ENCODE assay signal across 18 mouse cellular contexts in the genomic region with DNA sequence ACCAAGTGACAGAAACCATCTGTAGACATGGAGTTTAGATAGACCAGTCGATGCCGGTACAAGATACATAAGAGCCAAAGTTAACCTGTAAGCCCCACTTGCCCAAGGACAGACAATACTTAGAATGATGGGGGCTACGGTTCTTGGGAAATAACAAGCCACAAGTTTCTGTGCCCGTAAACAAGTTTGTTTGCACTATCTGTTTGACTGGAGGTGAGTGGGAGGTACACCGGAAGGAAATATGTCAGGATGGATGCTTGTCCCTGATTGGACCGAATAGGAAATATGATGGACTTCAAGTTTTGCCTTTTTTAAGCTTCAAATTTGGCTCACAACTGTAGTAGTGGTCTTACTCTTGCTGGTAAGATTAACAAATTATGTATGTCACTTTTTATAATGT. TPM values are rescaled to one million over a fixed set of nuclear protein-coding genes. Genes with fewer than 3 reads are reported as not detected.
"Had no signal": no experiment of that assay in that cellular context is flagged by ENCODE, and none has a peak within 500 bp of the region (broad histone marks: within the 10 kb centered on the region; RNA-seq: fewer than 3 reads in every experiment).

No protein-coding gene starts in this region.

- H3K4me1 ChIP-seq: midbrain, embryonic 15.5 days; neural tube, embryonic 13.5 days had no signal

- H3K36me3 ChIP-seq: midbrain, embryonic 15.5 days had no signal

- H3K27ac ChIP-seq: midbrain, embryonic 10.5 days; midbrain, embryonic 15.5 days; neural tube, embryonic 13.5 days; stomach, embryonic 15.5 days had no signal

- H3K9ac ChIP-seq: limb, embryonic 12.5 days; liver, embryonic 13.5 days; lung, embryonic 14.5 days; midbrain, embryonic 15.5 days; neural tube, embryonic 13.5 days; stomach, embryonic 15.5 days had no signal

- H3K4me2 ChIP-seq: limb, embryonic 12.5 days; lung, embryonic 14.5 days; midbrain, embryonic 15.5 days; neural tube, embryonic 13.5 days had no signal

- ATAC-seq: midbrain, embryonic 15.5 days had no signal

- DNase-seq: kidney, adult 8-10 months; kidney, postnatal 25 days; layer of hippocampus, postnatal 36 days; liver, embryonic 13.5 days; lung, embryonic 14.5 days; lung, postnatal 10 days; lung, postnatal 4 days; retina, postnatal 1 day; right cerebral cortex, postnatal 4 days; thymus, adult 2 months; thymus, postnatal 25 days had no signal

- H3K9me3 ChIP-seq: limb, embryonic 12.5 days; liver, embryonic 13.5 days; midbrain, embryonic 10.5 days; midbrain, embryonic 15.5 days; neural tube, embryonic 13.5 days; stomach, embryonic 15.5 days had no signal

- H3K4me3 ChIP-seq: limb, embryonic 12.5 days; liver, embryonic 13.5 days; midbrain, embryonic 10.5 days; midbrain, embryonic 15.5 days; neural tube, embryonic 13.5 days; stomach, embryonic 15.5 days had no signal

- H3K27me3 ChIP-seq: limb, embryonic 12.5 days; liver, embryonic 13.5 days; midbrain, embryonic 15.5 days; neural tube, embryonic 13.5 days; stomach, embryonic 15.5 days had no signal

RNA-seq across cellular contexts. Expression of a gene that starts 55.7 kb away (rescaled TPM):
- total RNA-seq: megakaryocyte, adult 5-6 weeks had no signal
- polyA plus RNA-seq: liver, embryonic 13.5 days; lung, embryonic 14.5 days; testis, adult 2 months had no signal
